Mouse (Mus musculus) thymus, adult 2 months (tissue): ENCODE measurements at regions not wholly inside any gene's neighbourhood (a gene's known extent, or its start where the extent isn't known, plus 50 kb on each side); places are given as distances from the start of the nearest gene placed in this dataset.

Experiments
- DNase-seq: peaks from one replicate; pipeline ENCODE4 v3.0.0; 2021
- H3K27ac ChIP-seq: fragments of 200-500 bp; 2 replicates; pipeline ENCODE4 v1.5.1; 2012; ENCODE audit warnings: low read length, control low read depth; ENCODE audit not compliant: control insufficient read depth, insufficient read depth
- H3K27me3 ChIP-seq: fragments of 200-500 bp; 2 replicates; pipeline ENCODE4 v1.6.1; 2012; ENCODE audit warnings: mild to moderate bottlenecking, low read length, moderate library complexity, mixed read lengths; ENCODE audit not compliant: control insufficient read depth, insufficient read depth
- H3K36me3 ChIP-seq: fragments of 200-500 bp; 2 replicates; pipeline ENCODE4 v1.6.1; 2012; ENCODE audit warnings: mild to moderate bottlenecking, low read length, moderate library complexity; ENCODE audit not compliant: control insufficient read depth, insufficient read depth
- H3K4me1 ChIP-seq: fragments of 200-500 bp; replicated peaks from 2 replicates; pipeline ENCODE4 v1.6.1; 2012; ENCODE audit warnings: low read length; ENCODE audit not compliant: control insufficient read depth, insufficient read depth
- H3K4me3 ChIP-seq: fragments of 200-500 bp; 2 replicates; pipeline ENCODE4 v1.5.1; 2012; ENCODE audit warnings: mild to moderate bottlenecking, low read length, control low read depth, moderate library complexity; ENCODE audit not compliant: control insufficient read depth, insufficient read depth
- CTCF ChIP-seq: fragments of 200-500 bp; IDR thresholded peaks from 2 replicates; pipeline ENCODE4 v1.5.1; 2012; ENCODE audit warnings: mild to moderate bottlenecking, control low read depth, low read length, moderate library complexity, borderline replicate concordance; ENCODE audit not compliant: control insufficient read depth, poor library complexity, insufficient read depth; ENCODE audit errors: extremely low read depth
- POLR2A ChIP-seq: fragments of 200-500 bp; IDR thresholded peaks from 2 replicates; pipeline ENCODE4 v1.6.1; 2012; ENCODE audit warnings: mild to moderate bottlenecking, low read length, control low read depth, moderate library complexity; ENCODE audit not compliant: control insufficient read depth, poor library complexity, insufficient read depth; ENCODE audit errors: extremely low read depth
- WGBS: fragments of 180-500 bp; shearing (Covaris S2); methylation state at CpG from one replicate; pipeline ENCODE4 v1.1.7; 2018; 5-methylcytosine and 5-hydroxymethylcytosine counted together

GRCm38 (mm10) chr13:112223616-112224015 is 64.6 kb upstream of the Ankrd55 start:
- Histone ChIP-seq H3K4me3 (no peak overlapping the region), H3K4me1 (no peaks in the 10 kb centered on the region), H3K27me3 (no peaks in the 10 kb centered on the region), H3K36me3 (no peaks in the 10 kb centered on the region), H3K27ac (no peak overlapping the region)
- no peak for DNase-seq
- no peak for TF ChIP-seq POLR2A
- no peak for TF ChIP-seq CTCF
- 88% methylated on average over 2 of the region's 2 CpGs for WGBS

GRCm38 (mm10) chr13:112227766-112228165 is 60.5 kb upstream of the Ankrd55 start:
- no peak for DNase-seq
- WGBS, result 84% methylated on average over 13 of the region's 13 CpGs
- H3K4me1 ChIP-seq, result no peaks in the 10 kb centered on the region
- no peaks in the 10 kb centered on the region for H3K36me3 ChIP-seq
- TF ChIP-seq POLR2A, result no peak
- no peak for TF ChIP-seq CTCF
- H3K27me3 ChIP-seq, result no peaks in the 10 kb centered on the region
- no peak overlapping the region for H3K4me3 ChIP-seq
- no peak overlapping the region for H3K27ac ChIP-seq

- Histone ChIP-seq H3K4me1 (no peaks in the 10 kb centered on the region), H3K27me3 (no peaks in the 10 kb centered on the region), H3K27ac (no peak overlapping the region), H3K36me3 (no peaks in the 10 kb centered on the region), H3K4me3 (no peak overlapping the region)
- TF ChIP-seq POLR2A, result no peak
- TF ChIP-seq CTCF, result no peak
- no peak for DNase-seq
- 84% methylated on average over 4 of the region's 4 CpGs for WGBS
Observed at GRCm38 (mm10) chr13:112228846-112229245, 59.4 kb upstream of the Ankrd55 start.

GRCm38 (mm10) chr13:112230176-112230575 is 58.1 kb upstream of the Ankrd55 start:
- DNase-seq, result no peak
- 95% methylated on average over 3 of the region's 3 CpGs for WGBS
- Histone ChIP-seq H3K4me1 (no peaks in the 10 kb centered on the region), H3K36me3 (no peaks in the 10 kb centered on the region), H3K4me3 (no peak overlapping the region), H3K27me3 (no peaks in the 10 kb centered on the region), H3K27ac (no peak overlapping the region)
- TF ChIP-seq POLR2A (no peak), CTCF (no peak)

- 96% methylated on average over 6 of the region's 6 CpGs for WGBS
- no peak for DNase-seq
Observed at GRCm38 (mm10) chr13:112234695-112235094, 53.6 kb upstream of the Ankrd55 start.

GRCm38 (mm10) chr13:112236956-112237355 is 51.3 kb upstream of the Ankrd55 start:
- no peak for DNase-seq
- H3K36me3 ChIP-seq, result no peaks in the 10 kb centered on the region
- H3K27ac ChIP-seq, result no peak overlapping the region
- WGBS, result 97% methylated on average over 6 of the region's 6 CpGs
- no peak overlapping the region for H3K4me3 ChIP-seq
- no peaks in the 10 kb centered on the region for H3K27me3 ChIP-seq
- no peaks in the 10 kb centered on the region for H3K4me1 ChIP-seq
- no peak for TF ChIP-seq POLR2A
- no peak for TF ChIP-seq CTCF

More at GRCm38 (mm10) chr13:112234695-112235094, 53.6 kb upstream of the Ankrd55 start:
- H3K27ac ChIP-seq, result no peak overlapping the region
- H3K4me1 ChIP-seq, result no peaks in the 10 kb centered on the region
- no peaks in the 10 kb centered on the region for H3K36me3 ChIP-seq
- H3K27me3 ChIP-seq, result no peaks in the 10 kb centered on the region
- TF ChIP-seq POLR2A (no peak), CTCF (no peak)
- no peak overlapping the region for H3K4me3 ChIP-seq

GRCm38 (mm10) chr13:112237377-112237776 is 50.9 kb upstream of the Ankrd55 start:
- Histone ChIP-seq H3K27me3 (no peaks in the 10 kb centered on the region), H3K36me3 (no peaks in the 10 kb centered on the region), H3K4me1 (no peaks in the 10 kb centered on the region), H3K27ac (no peak overlapping the region), H3K4me3 (no peak overlapping the region)
- DNase-seq, result no peak
- 91% methylated on average over 5 of the region's 5 CpGs for WGBS
- TF ChIP-seq CTCF, result no peak
